Mouse (Mus musculus) stomach, postnatal 0 days (tissue): ENCODE results near the gene Lexm. TPM values are rescaled to one million over a fixed set of nuclear protein-coding genes. Genes with fewer than 3 reads are reported as not detected.
A peak's percentile ranks its signal among the peaks of the same experiment; 100 is the strongest.

Experiments
- ATAC-seq: fragments of 200-750 bp; cut with Nextera tagmentation; 2 replicates; pipeline ENCODE4 v1.8.0; 2017; ENCODE audit not compliant: low FRiP score, low TSS enrichment
- DNase-seq: peaks from one replicate; pipeline ENCODE4 v3.0.0-alpha.2; 2016; ENCODE audit warnings: low spot score
- H3K27ac ChIP-seq: fragments of 300-500 bp; sonication (generic); replicated peaks from 2 replicates; pipeline ENCODE4 v1.5.1; 2014; ENCODE audit warnings: mild to moderate bottlenecking, control low read depth
- H3K27me3 ChIP-seq: fragments of 300-500 bp; sonication (generic); 2 replicates; pipeline ENCODE4 v1.6.1; 2014; ENCODE audit warnings: low read length; ENCODE audit not compliant: control insufficient read depth, insufficient read depth
- H3K36me3 ChIP-seq: fragments of 300-500 bp; sonication (generic); 2 replicates; pipeline ENCODE4 v1.6.1; 2014; ENCODE audit warnings: low read length, mixed read lengths; ENCODE audit not compliant: control insufficient read depth, insufficient read depth
- H3K4me1 ChIP-seq: fragments of 300-500 bp; sonication (generic); replicated peaks from 2 replicates; pipeline ENCODE4 v1.6.1; 2014; ENCODE audit warnings: antibody characterized with exemption; ENCODE audit not compliant: control insufficient read depth, insufficient read depth
- H3K4me2 ChIP-seq: fragments of 300-500 bp; sonication (generic); replicated peaks from 2 replicates; pipeline ENCODE4 v1.6.1; 2014; ENCODE audit warnings: low read depth, mild to moderate bottlenecking, control low read depth, moderate library complexity
- H3K4me3 ChIP-seq: fragments of 300-500 bp; sonication (generic); 2 replicates; pipeline ENCODE4 v1.5.1; 2014; ENCODE audit warnings: low read depth, low read length, control low read depth
- H3K9ac ChIP-seq: fragments of 300-500 bp; sonication (generic); 2 replicates; pipeline ENCODE4 v1.6.1; 2014; ENCODE audit warnings: mild to moderate bottlenecking, low read length, control low read depth, mixed read lengths
- H3K9me3 ChIP-seq: fragments of 300-500 bp; sonication (generic); 2 replicates; pipeline ENCODE4 v1.6.1; 2016; ENCODE audit warnings: low read length; ENCODE audit not compliant: control insufficient read depth
- CTCF ChIP-seq: IDR thresholded peaks from 2 replicates; pipeline ENCODE4 v1.5.1; 2016; ENCODE audit warnings: antibody characterized with exemption, low read depth, mild to moderate bottlenecking, moderate library complexity
- EP300 ChIP-seq: optimal IDR thresholded peaks from 2 replicates; pipeline ENCODE3; 2016; ENCODE audit warnings: antibody characterized with exemption
- WGBS: fragments of 180-500 bp; shearing (Covaris S2); extraction: QIAGEN DNeasy Blood & Tissue Kit; methylation state at CpG from one replicate; pipeline ENCODE4 v1.1.7; 2014; 5-methylcytosine and 5-hydroxymethylcytosine counted together
- polyA plus RNA-seq: library from polyadenylated mRNA; unstranded; fragments of >200 nt; fragmentation: Nextera tagmentation; extraction: Ambion mirVana; gene quantifications from 2 replicates; pipeline ENCODE4 v1.2.1, GENCODE M21; 2015

Lexm gene
- polyA plus RNA-seq, 1 experiment from 2014 or later = not detected

GRCm38 (mm10) chr4:106599415-106599814, 17.6 kb downstream of the Lexm start:
- no peak for DNase-seq
- Histone ChIP-seq H3K4me1 (no peaks in the 10 kb centered on the region), H3K9me3 (no peaks in the 10 kb centered on the region), H3K36me3 (no peaks in the 10 kb centered on the region), H3K9ac (no peak overlapping the region), H3K4me3 (no peak overlapping the region), H3K4me2 (no peak overlapping the region), H3K27me3 (no peaks in the 10 kb centered on the region), H3K27ac (no peak overlapping the region)
- ATAC-seq = no peak
- 40% methylated on average over 1 of the region's 1 CpGs for WGBS
- no peak for TF ChIP-seq EP300
- 0 out of 2 replicates have a peak, but pooled peaks have one; percentile 14 for TF ChIP-seq CTCF

- Histone ChIP-seq H3K27ac (no peak overlapping the region), H3K4me2 (no peak overlapping the region), H3K36me3 (no peaks in the 10 kb centered on the region), H3K4me1 (no peaks in the 10 kb centered on the region), H3K4me3 (no peak overlapping the region), H3K9me3 (no peaks in the 10 kb centered on the region), H3K9ac (no peak overlapping the region), H3K27me3 (no peaks in the 10 kb centered on the region)
- 78% methylated on average over 4 of the region's 4 CpGs for WGBS
- no peak for TF ChIP-seq EP300
- no peak for TF ChIP-seq CTCF
- no peak for ATAC-seq
- no peak for DNase-seq
Observed at GRCm38 (mm10) chr4:106597741-106598140, 19.3 kb downstream of the Lexm start.

GRCm38 (mm10) chr4:106597055-106597454, 20.0 kb downstream of the Lexm start:
- ATAC-seq = no peak
- H3K4me1 ChIP-seq = no peaks in the 10 kb centered on the region
- no peak overlapping the region for H3K4me2 ChIP-seq
- DNase-seq = no peak
- no peak overlapping the region for H3K27ac ChIP-seq
- H3K36me3 ChIP-seq = no peaks in the 10 kb centered on the region
- no peaks in the 10 kb centered on the region for H3K27me3 ChIP-seq
- H3K4me3 ChIP-seq = no peak overlapping the region
- WGBS = 79% methylated on average over 9 of the region's 9 CpGs
- no peak for TF ChIP-seq EP300
- no peak for TF ChIP-seq CTCF
- H3K9ac ChIP-seq = no peak overlapping the region
- H3K9me3 ChIP-seq = no peaks in the 10 kb centered on the region

GRCm38 (mm10) chr4:106596200-106596599, 20.8 kb downstream of the Lexm start:
- no peak overlapping the region for H3K27ac ChIP-seq
- 69% methylated on average over 3 of the region's 3 CpGs for WGBS
- no peaks in the 10 kb centered on the region for H3K36me3 ChIP-seq
- TF ChIP-seq CTCF = peak; percentile 49
- no peak for TF ChIP-seq EP300
- H3K4me2 ChIP-seq = no peak overlapping the region
- no peaks in the 10 kb centered on the region for H3K27me3 ChIP-seq
- no peak overlapping the region for H3K4me3 ChIP-seq
- no peak for ATAC-seq
- no peaks in the 10 kb centered on the region for H3K9me3 ChIP-seq
- no peaks in the 10 kb centered on the region for H3K4me1 ChIP-seq
- no peak for DNase-seq
- no peak overlapping the region for H3K9ac ChIP-seq

- Histone ChIP-seq H3K36me3 (no peaks in the 10 kb centered on the region), H3K27ac (no peak overlapping the region), H3K4me2 (no peak overlapping the region), H3K27me3 (no peaks in the 10 kb centered on the region), H3K9me3 (no peaks in the 10 kb centered on the region), H3K9ac (no peak overlapping the region), H3K4me1 (no peaks in the 10 kb centered on the region), H3K4me3 (no peak overlapping the region)
- WGBS = 58% methylated on average over 7 of the region's 7 CpGs
- TF ChIP-seq EP300 (no peak), CTCF (peak; percentile 35; the same call in 1 of the 2 replicates)
- ATAC-seq = no peak
- no peak for DNase-seq
Observed at GRCm38 (mm10) chr4:106593636-106594035, 23.4 kb downstream of the Lexm start.

- Histone ChIP-seq H3K27ac (no peak overlapping the region), H3K27me3 (no peaks in the 10 kb centered on the region), H3K9ac (no peak overlapping the region), H3K9me3 (no peaks in the 10 kb centered on the region), H3K36me3 (peaks cover 12% of the 10 kb centered on the region; the same call in 1 of the 2 replicates), H3K4me2 (no peak overlapping the region), H3K4me3 (no peak overlapping the region), H3K4me1 (no peaks in the 10 kb centered on the region)
- TF ChIP-seq EP300 (no peak), CTCF (no peak)
- DNase-seq (no peak), ATAC-seq (no peak)
- WGBS = 80% methylated on average over 9 of the region's 9 CpGs
Observed at GRCm38 (mm10) chr4:106590871-106591270, 26.2 kb downstream of the Lexm start.
